Mouse (Mus musculus): Measurements from ENCODE around the gene Prss46. TPM values are rescaled to one million over a fixed set of nuclear protein-coding genes. Genes with fewer than 3 reads are reported as not detected.

The Prss46 gene
- polyA plus RNA-seq, 1 experiment from 2014 or later = not detected

Other genes starting within 250 kb of the Prss46 start
- gene Nradd, start 220.1 kb upstream of the Prss46 start, polyA plus RNA-seq (2016; fragmentation: Nextera tagmentation; extraction: Ambion mirVana) = 36.8 and 45.4 TPM in 2 replicates
- 1.3 and 1.4 TPM in 2 replicates for gene Nbeal2, start 190.3 kb upstream of the Prss46 start, polyA plus RNA-seq (2016; fragmentation: Nextera tagmentation; extraction: Ambion mirVana)
- gene Ccdc12, start 188.0 kb upstream of the Prss46 start, polyA plus RNA-seq (2016; fragmentation: Nextera tagmentation; extraction: Ambion mirVana) = 176 and 189 TPM in 2 replicates
- gene Myl3, start 102.6 kb upstream of the Prss46 start, polyA plus RNA-seq (2016; fragmentation: Nextera tagmentation; extraction: Ambion mirVana) = 0.36 and 0.51 TPM in 2 replicates
- 30.9 and 33.9 TPM in 2 replicates for gene Pth1r, start 97.4 kb upstream of the Prss46 start, polyA plus RNA-seq (2016; fragmentation: Nextera tagmentation; extraction: Ambion mirVana)
- not detected in 2 replicates for gene Prss42, start 46.3 kb upstream of the Prss46 start, polyA plus RNA-seq (2016; fragmentation: Nextera tagmentation; extraction: Ambion mirVana)
- gene Prss44, start 30.5 kb upstream of the Prss46 start, polyA plus RNA-seq (2016; fragmentation: Nextera tagmentation; extraction: Ambion mirVana) = not detected in 2 replicates
- gene Prss43, start 17.8 kb upstream of the Prss46 start, polyA plus RNA-seq (2016; fragmentation: Nextera tagmentation; extraction: Ambion mirVana) = not detected in 2 replicates
- not detected in 2 replicates for gene Prss45, start 9.9 kb upstream of the Prss46 start, polyA plus RNA-seq (2016; fragmentation: Nextera tagmentation; extraction: Ambion mirVana)
- 0.35 and 0.85 TPM in 2 replicates for gene Prss50, start 13.5 kb downstream of the Prss46 start, polyA plus RNA-seq (2016; fragmentation: Nextera tagmentation; extraction: Ambion mirVana)
- gene Als2cl, start 35.4 kb downstream of the Prss46 start, polyA plus RNA-seq (2016; fragmentation: Nextera tagmentation; extraction: Ambion mirVana) = 0.78 and 0.83 TPM in 2 replicates
- gene Tmie, start 35.6 kb downstream of the Prss46 start, polyA plus RNA-seq (2016; fragmentation: Nextera tagmentation; extraction: Ambion mirVana) = 0.06 and 0.11 TPM in 2 replicates
- gene Fam240a, start 72.4 kb downstream of the Prss46 start, polyA plus RNA-seq (2016; fragmentation: Nextera tagmentation; extraction: Ambion mirVana) = not detected in 2 replicates
- gene Tdgf1, start 101.7 kb downstream of the Prss46 start, polyA plus RNA-seq (2016; fragmentation: Nextera tagmentation; extraction: Ambion mirVana) = 0.11 TPM in 1 of 2 replicates, not detected in the other
- 0.09 and 0.35 TPM in 2 replicates for gene Lrrc2, start 107.0 kb downstream of the Prss46 start, polyA plus RNA-seq (2016; fragmentation: Nextera tagmentation; extraction: Ambion mirVana)
- 0.09 TPM in 1 of 2 replicates, not detected in the other for gene Rtp3, start 146.1 kb downstream of the Prss46 start, polyA plus RNA-seq (2016; fragmentation: Nextera tagmentation; extraction: Ambion mirVana)
- 0.29 TPM in 1 of 2 replicates, not detected in the other for gene Ltf, start 174.8 kb downstream of the Prss46 start, polyA plus RNA-seq (2016; fragmentation: Nextera tagmentation; extraction: Ambion mirVana)
- 0.89 and 1.0 TPM in 2 replicates for gene Ccrl2, start 213.0 kb downstream of the Prss46 start, polyA plus RNA-seq (2016; fragmentation: Nextera tagmentation; extraction: Ambion mirVana)

Data from midbrain, embryonic 10.5 days (tissue).